Mouse (Mus musculus) bone marrow, adult 2 months (tissue): ENCODE results near the gene Kcna3. TPM values are rescaled to one million over a fixed set of nuclear protein-coding genes. Genes with fewer than 3 reads are reported as not detected.
A peak's percentile ranks its signal among the peaks of the same experiment; 100 is the strongest.

Experiments
- H3K27ac ChIP-seq: fragments of 200-500 bp; 2 replicates; pipeline ENCODE4 v1.5.1; 2012; ENCODE audit warnings: low read depth, mild to moderate bottlenecking, control low read depth, inconsistent platforms, low read length; ENCODE audit not compliant: control insufficient read depth, poor library complexity, insufficient read depth
- H3K4me1 ChIP-seq: fragments of 200-500 bp; 2 replicates; pipeline ENCODE4 v1.6.1; 2011; ENCODE audit warnings: low read length; ENCODE audit not compliant: control insufficient read depth, insufficient read depth
- H3K4me3 ChIP-seq: fragments of 200-500 bp; replicated peaks from 2 replicates; pipeline ENCODE3; 2011; ENCODE audit warnings: mild to moderate bottlenecking, low read depth, low read length, control low read depth; ENCODE audit not compliant: control insufficient read depth
- CTCF ChIP-seq: fragments of 200-500 bp; IDR thresholded peaks from 2 replicates; pipeline ENCODE4 v1.5.1; 2011; ENCODE audit warnings: low read length, control low read depth; ENCODE audit not compliant: control insufficient read depth, insufficient read depth
- POLR2A ChIP-seq: fragments of 200-500 bp; IDR thresholded peaks from 2 replicates; pipeline ENCODE4 v1.6.1; 2011; ENCODE audit warnings: low read depth, mild to moderate bottlenecking, control low read depth, low read length, borderline replicate concordance; ENCODE audit not compliant: control insufficient read depth
- WGBS: fragments of 180-500 bp; shearing (Covaris S2); methylation state at CpG from one replicate; pipeline ENCODE4 v1.1.7; 2018; 5-methylcytosine and 5-hydroxymethylcytosine counted together
- polyA plus RNA-seq: library from polyadenylated mRNA; stranded (reverse); fragments of >200 nt; gene quantifications from 2 replicates; pipeline ENCODE4 v1.2.4, GENCODE M21; 2011; ENCODE audit warnings: low replicate concordance; ENCODE audit not compliant: missing spikeins, insufficient read depth, insufficient read length

Gene Kcna3
- 5.6 and 11.1 TPM in 2 replicates for polyA plus RNA-seq

- TF ChIP-seq CTCF (no peak; the same call in 1 of the 2 replicates), POLR2A (peak; percentile 37; the same call in 1 of the 2 replicates)
- Histone ChIP-seq H3K4me1 (no peaks in the 10 kb centered on the region; the same call in 1 of the 2 replicates), H3K4me3 (peak within 1 kb of the TSS; percentile 70), H3K27ac (peak within 1 kb of the TSS; percentile 49)
- WGBS, result under 1% methylated on average over 72 of the region's 80 CpGs
Observed at GRCm38 (mm10) chr3:107035521-107036457, at the start of gene Kcna3. Kcna3 (plus strand) TSS chr3:107036169.

GRCm38 (mm10) chr3:106991334-106991733, 44.6 kb upstream of the Kcna3 start:
- WGBS, result 98% methylated on average over 1 of the region's 1 CpGs
- Histone ChIP-seq H3K4me1 (no peaks in the 10 kb centered on the region), H3K27ac (no peak overlapping the region), H3K4me3 (no peak overlapping the region)
- no peak for TF ChIP-seq POLR2A
- TF ChIP-seq CTCF, result no peak

DNA sequence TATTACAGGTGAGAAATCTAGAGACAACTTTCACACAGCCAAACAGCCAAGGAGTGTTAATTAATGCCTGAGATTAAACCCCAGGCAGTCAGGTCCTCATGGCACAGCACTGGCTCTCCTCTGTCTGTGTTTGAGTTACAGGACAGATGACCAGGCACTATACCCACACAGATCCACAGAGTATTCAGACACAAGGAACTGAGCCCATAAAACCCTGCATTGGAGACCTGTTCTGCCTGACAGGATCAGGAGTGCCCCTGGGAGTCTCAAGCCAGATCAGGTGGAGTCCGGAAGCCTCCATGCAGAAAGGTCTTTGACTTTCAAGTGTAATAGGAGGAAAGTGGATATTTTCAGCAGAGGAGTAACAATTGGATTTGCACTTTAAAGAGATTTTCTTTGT, 40.6 kb upstream of the Kcna3 start:
- TF ChIP-seq POLR2A, result no peak
- TF ChIP-seq CTCF, result no peak
- H3K27ac ChIP-seq, result no peak overlapping the region
- WGBS, result 69% methylated on average over 1 of the region's 1 CpGs
- no peaks in the 10 kb centered on the region for H3K4me1 ChIP-seq
- no peak overlapping the region for H3K4me3 ChIP-seq

- H3K4me1 ChIP-seq, result no peaks in the 10 kb centered on the region
- TF ChIP-seq POLR2A (no peak), CTCF (no peak)
- 17% methylated on average over 2 of the region's 2 CpGs for WGBS
- H3K27ac ChIP-seq, result no peak overlapping the region
- no peak overlapping the region for H3K4me3 ChIP-seq
Observed at GRCm38 (mm10) chr3:106996186-106996585, 39.8 kb upstream of the Kcna3 start.

DNA sequence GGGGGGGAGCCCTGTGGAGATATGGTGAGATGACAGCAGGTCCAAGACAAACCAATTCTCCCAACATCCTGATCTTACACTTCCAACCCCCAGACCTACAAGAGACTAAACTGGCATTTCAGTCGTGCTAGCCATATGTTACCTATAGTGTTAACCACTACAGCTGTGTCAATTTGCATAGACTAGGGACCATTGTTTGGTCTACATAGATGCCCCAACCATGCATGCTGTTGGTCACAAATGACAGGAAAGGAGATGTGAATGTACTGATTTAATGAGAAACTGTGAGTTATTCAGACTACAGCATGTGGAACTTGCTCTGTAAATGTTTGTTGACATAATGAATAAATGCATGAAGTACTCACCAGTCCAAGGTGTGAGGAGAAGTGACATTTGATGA, 37.6 kb upstream of the Kcna3 start:
- WGBS, result 72% methylated on average over 1 of the region's 1 CpGs
- no peak overlapping the region for H3K4me3 ChIP-seq
- H3K4me1 ChIP-seq, result no peaks in the 10 kb centered on the region
- TF ChIP-seq CTCF (no peak), POLR2A (no peak)
- no peak overlapping the region for H3K27ac ChIP-seq

- no peak for TF ChIP-seq CTCF
- no peak for TF ChIP-seq POLR2A
- 16% methylated on average over 2 of the region's 2 CpGs for WGBS
- Histone ChIP-seq H3K4me1 (no peaks in the 10 kb centered on the region), H3K4me3 (no peak overlapping the region), H3K27ac (no peak overlapping the region)
Observed at GRCm38 (mm10) chr3:107000165-107000564, 35.8 kb upstream of the Kcna3 start.

GRCm38 (mm10) chr3:107002249-107003123, 33.5 kb upstream of the Kcna3 start:
- Histone ChIP-seq H3K4me1 (no peaks in the 10 kb centered on the region), H3K4me3 (no peak overlapping the region), H3K27ac (no peak overlapping the region)
- 80% methylated on average over 8 of the region's 8 CpGs for WGBS
- TF ChIP-seq CTCF (no peak), POLR2A (no peak)

DNA sequence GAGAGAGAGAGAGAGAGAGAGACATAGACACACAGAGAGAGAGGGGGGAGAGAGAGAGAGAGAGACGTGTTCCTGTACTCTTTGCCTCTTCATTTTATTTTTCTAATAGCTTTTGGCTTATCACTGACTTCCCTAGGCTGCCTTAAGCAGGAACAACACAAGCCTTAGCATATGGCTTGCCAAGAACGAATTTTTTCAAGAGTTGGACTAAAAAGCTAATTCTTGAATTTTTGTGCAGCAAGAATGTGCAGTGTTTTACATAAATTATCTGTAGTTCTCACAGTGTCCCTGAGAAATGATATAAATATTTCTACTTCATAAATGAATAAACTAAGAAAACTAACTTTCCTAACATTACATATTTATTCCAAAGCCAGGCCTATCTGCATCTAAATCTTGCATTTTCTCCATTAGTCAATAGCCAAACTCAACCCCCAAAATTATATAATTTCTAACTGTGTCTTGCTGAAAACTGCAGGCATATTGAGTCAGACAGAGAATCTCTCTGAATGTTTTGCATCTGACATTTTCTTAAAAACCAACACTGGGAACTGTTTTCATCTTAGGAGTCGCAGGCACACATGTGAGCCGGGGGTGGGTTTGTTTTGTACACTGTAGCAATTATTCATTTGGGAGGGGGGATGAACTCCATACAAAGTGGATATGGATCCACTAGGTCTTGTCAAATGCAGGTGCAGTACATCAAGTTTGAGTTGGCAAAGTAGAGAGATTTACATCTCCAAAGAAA, 26.5 kb upstream of the Kcna3 start:
- H3K4me3 ChIP-seq, result no peak overlapping the region
- no peak overlapping the region for H3K27ac ChIP-seq
- H3K4me1 ChIP-seq, result no peaks in the 10 kb centered on the region
- WGBS, result 70% methylated on average over 4 of the region's 4 CpGs
- TF ChIP-seq CTCF (no peak), POLR2A (no peak)
